Mouse (Mus musculus) right cerebral cortex, adult 18-20 months (tissue): ENCODE results near the gene Nup160.

Experiments
- DNase-seq: peaks from one replicate; pipeline ENCODE4 v3.0.0; 2022; ENCODE audit warnings: mixed read lengths

The Nup160 gene

GRCm38 (mm10) chr2:90666591-90667387 is 10.2 kb upstream of the Nup160 start:
- DNase-seq = no peak

- peak; percentile 19 for DNase-seq
Measured at GRCm38 (mm10) chr2:90667388-90668265, 9.4 kb upstream of the Nup160 start.

GRCm38 (mm10) chr2:90670343-90670742 is 6.7 kb upstream of the Nup160 start:
- no peak for DNase-seq

GRCm38 (mm10) chr2:90673339-90673738 is 3.7 kb upstream of the Nup160 start:
- no peak for DNase-seq

GRCm38 (mm10) chr2:90674555-90674954 is 2.5 kb upstream of the Nup160 start:
- DNase-seq = no peak

GRCm38 (mm10) chr2:90675488-90675887 is 1.5 kb upstream of the Nup160 start:
- no peak for DNase-seq

GRCm38 (mm10) chr2:90678256-90679060 is 1.4 kb downstream of the Nup160 start:
- DNase-seq = no peak

GRCm38 (mm10) chr2:90679061-90679810 is 2.2 kb downstream of the Nup160 start:
- DNase-seq = peak; percentile 91

- no peak for DNase-seq
Measured at GRCm38 (mm10) chr2:90700943-90701342, 23.9 kb downstream of the Nup160 start.

- no peak for DNase-seq
Measured at GRCm38 (mm10) chr2:90708548-90708947, 31.5 kb downstream of the Nup160 start.

GRCm38 (mm10) chr2:90715555-90716092 is 38.6 kb downstream of the Nup160 start:
- DNase-seq = no peak

- DNase-seq = no peak
Measured at GRCm38 (mm10) chr2:90717366-90717765, 40.4 kb downstream of the Nup160 start.

- DNase-seq = no peak
Measured at GRCm38 (mm10) chr2:90717948-90718347, 40.9 kb downstream of the Nup160 start.

GRCm38 (mm10) chr2:90726818-90727217 is 49.8 kb downstream of the Nup160 start:
- no peak for DNase-seq

- no peak for DNase-seq
Measured at GRCm38 (mm10) chr2:90735326-90735725, 58.3 kb downstream of the Nup160 start.

- no peak for DNase-seq
Measured at GRCm38 (mm10) chr2:90738801-90739200, 61.8 kb downstream of the Nup160 start.

GRCm38 (mm10) chr2:90739327-90739726 is 62.3 kb downstream of the Nup160 start:
- DNase-seq = no peak

- no peak for DNase-seq
Measured at GRCm38 (mm10) chr2:90739921-90740320, 62.9 kb downstream of the Nup160 start.

- no peak for DNase-seq
Measured at GRCm38 (mm10) chr2:90744285-90745052, 67.5 kb downstream of the Nup160 start.

- peak; percentile 99 for DNase-seq
Measured at GRCm38 (mm10) chr2:90745053-90745678, 68.2 kb downstream of the Nup160 start, which contains the start of gene Fnbp4. Gene Fnbp4, plus strand, starts transcription at chr2:90745370.
